Mouse (Mus musculus): Measurements from ENCODE around the gene Gm5580. TPM values are rescaled to one million over a fixed set of nuclear protein-coding genes. Genes with fewer than 3 reads are reported as not detected.
"Not testable (repeated sequence)": the region's sequence is repeated elsewhere in the genome, so short reads cannot be mapped to it uniquely, and the experiment has no call there.

The Gm5580 gene
- total RNA-seq (2014; fragmentation: Nextera tagmentation) (not detected in 2 replicates), total RNA-seq (2017) (0.52 and 0.82 TPM in 2 replicates), polyA plus RNA-seq (2012) (0.11 and 0.14 TPM in 2 replicates)

DNA sequence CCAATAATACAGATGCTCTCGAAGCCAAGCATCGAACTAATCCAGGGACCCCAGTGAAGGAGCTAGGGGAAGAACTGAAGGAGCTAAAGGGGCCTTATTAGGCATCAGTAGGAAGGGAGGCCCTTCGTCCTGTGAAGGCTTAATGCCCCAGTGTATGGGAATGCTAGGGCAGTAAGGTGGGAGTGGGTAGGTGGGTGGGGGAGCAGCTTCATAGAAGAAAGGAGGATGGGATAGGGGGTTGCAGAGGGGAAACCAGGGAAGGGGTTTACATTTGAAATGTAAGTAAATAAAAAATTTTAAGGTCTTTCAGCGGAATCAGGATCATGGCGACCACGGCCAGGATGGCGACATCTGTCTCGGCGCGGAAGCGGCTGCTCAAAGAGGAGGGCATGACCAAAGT lies at the start of gene Gm5580:
TSS of gene Gm5580 (plus strand) at position 301 of the 400 bp plus-strand sequence.
- not testable (repeated sequence) for DNase-seq (ENCODE audit: low spot score); H3K4me1 ChIP-seq (ENCODE audit: insufficient read depth, low read depth, low read length); H3K9me3 ChIP-seq (replicated peaks); H3K4me3 ChIP-seq (ENCODE audit: low read depth, low read length); ATAC-seq (ENCODE audit: extremely low read depth, insufficient number of reproducible peaks, low FRiP score, poor library complexity, severe bottlenecking); H3K27me3 ChIP-seq (ENCODE audit: insufficient read depth, low read length); H3K36me3 ChIP-seq (replicated peaks)

DNA sequence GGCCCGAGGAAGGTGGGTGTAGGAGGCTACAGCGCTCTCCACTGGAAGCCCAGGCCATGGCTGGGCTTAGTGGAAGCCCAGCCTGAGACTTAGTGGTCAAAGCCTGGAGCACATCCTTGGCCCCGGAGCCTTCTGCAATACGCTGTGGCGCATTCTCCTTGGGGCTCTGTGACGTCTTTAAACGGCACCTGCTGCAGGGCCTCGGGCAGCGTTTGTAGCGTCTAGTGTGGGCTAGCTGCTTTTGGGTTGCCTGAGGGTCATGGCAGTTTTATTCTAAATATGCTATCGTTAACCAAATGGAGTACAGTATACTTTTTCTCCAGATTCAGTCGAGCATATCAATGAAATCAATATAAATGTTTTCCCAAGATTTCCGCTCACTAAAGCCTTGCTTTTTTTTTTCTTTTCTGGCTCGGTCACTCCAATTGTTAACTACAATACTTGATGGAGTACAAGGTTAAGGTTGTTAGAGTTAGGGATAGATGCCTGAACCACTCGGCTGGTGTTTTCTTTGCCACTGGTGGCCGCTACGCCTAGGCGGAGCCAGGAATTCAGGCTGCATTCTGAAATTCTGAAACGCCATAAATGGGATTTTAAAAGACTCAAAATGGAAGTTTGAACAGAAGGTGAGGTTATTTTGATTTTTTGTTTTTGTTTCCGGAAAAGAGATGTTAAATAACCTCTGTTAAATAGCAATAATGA lies 44.5 kb upstream of the Gm5580 start, which contains the start of gene Olfr212:
TSS of gene Olfr212 (plus strand) at position 215 of the 702 bp plus-strand sequence.
- not testable (repeated sequence) for DNase-seq (ENCODE audit: low spot score); H3K27me3 ChIP-seq (ENCODE audit: insufficient read depth, low read length); H3K36me3 ChIP-seq (replicated peaks); H3K9me3 ChIP-seq (replicated peaks); H3K4me1 ChIP-seq (ENCODE audit: insufficient read depth, low read depth, low read length); ATAC-seq (ENCODE audit: extremely low read depth, insufficient number of reproducible peaks, low FRiP score, poor library complexity, severe bottlenecking); H3K4me3 ChIP-seq (ENCODE audit: low read depth, low read length)

- Histone ChIP-seq H3K36me3 (replicated peaks) (no peaks in the 10 kb centered on the region), H3K9me3 (replicated peaks) (no peaks in the 10 kb centered on the region), H3K27me3 (ENCODE audit: insufficient read depth, low read length) (no peaks in the 10 kb centered on the region), H3K4me3 (ENCODE audit: low read depth, low read length) (no peak overlapping the region), H3K4me1 (ENCODE audit: insufficient read depth, low read depth, low read length) (no peaks in the 10 kb centered on the region)
- no peak for DNase-seq (ENCODE audit: low spot score)
- TF ChIP-seq CTCF (IDR thresholded peaks at IDR 0.05; ENCODE audit: low read depth, low read length) (no peak), GATA1 (IDR thresholded peaks at IDR 0.05; ENCODE audit: borderline replicate concordance, low read length) (no peak), GATA2 (IDR thresholded peaks at IDR 0.05; ENCODE audit: borderline replicate concordance, low read depth, low read length) (no peak), POLR2AphosphoS5 (IDR thresholded peaks at IDR 0.05; ENCODE audit: insufficient replicate concordance, low read depth, low read length) (no peak), TAL1 (conservative IDR thresholded peaks at IDR 0.05; ENCODE audit: low read depth, low read length) (no peak)
- no peak for ATAC-seq (ENCODE audit: extremely low read depth, insufficient number of reproducible peaks, low FRiP score, poor library complexity, severe bottlenecking)
Measured at GRCm38 (mm10) chr6:116514832-116515231, 36.1 kb upstream of the Gm5580 start.

GRCm38 (mm10) chr6:116538156-116538555 lies 12.8 kb upstream of the Gm5580 start, which contains the start of gene Olfr213:
TSS of gene Olfr213 (plus strand) at chr6:116538456.
- no peaks in the 10 kb centered on the region for H3K36me3 ChIP-seq (replicated peaks)
- H3K9me3 ChIP-seq (replicated peaks) = no peaks in the 10 kb centered on the region; the same call in 1 of the 2 replicates
- ATAC-seq (ENCODE audit: extremely low read depth, insufficient number of reproducible peaks, low FRiP score, poor library complexity, severe bottlenecking) (no peak), DNase-seq (ENCODE audit: low spot score) (no peak)
- H3K27me3 ChIP-seq (ENCODE audit: insufficient read depth, low read length) = no peaks in the 10 kb centered on the region
- no peak within 1 kb of the TSS for H3K4me3 ChIP-seq (ENCODE audit: low read depth, low read length)
- no peak for TF ChIP-seq GATA2 (IDR thresholded peaks at IDR 0.05; ENCODE audit: borderline replicate concordance, low read depth, low read length)
- no peak for TF ChIP-seq TAL1 (conservative IDR thresholded peaks at IDR 0.05; ENCODE audit: low read depth, low read length)
- TF ChIP-seq GATA1 (IDR thresholded peaks at IDR 0.05; ENCODE audit: borderline replicate concordance, low read length) = no peak
- no peaks in the 10 kb centered on the region for H3K4me1 ChIP-seq (ENCODE audit: insufficient read depth, low read depth, low read length)

GRCm38 (mm10) chr6:116542500-116542899 lies 8.4 kb upstream of the Gm5580 start:
- no peaks in the 10 kb centered on the region for H3K36me3 ChIP-seq (replicated peaks)
- no peak for ATAC-seq (ENCODE audit: extremely low read depth, insufficient number of reproducible peaks, low FRiP score, poor library complexity, severe bottlenecking)
- DNase-seq (ENCODE audit: low spot score) = no peak
- TF ChIP-seq CTCF (IDR thresholded peaks at IDR 0.05; ENCODE audit: low read depth, low read length) = no peak
- H3K4me1 ChIP-seq (ENCODE audit: insufficient read depth, low read depth, low read length) = no peaks in the 10 kb centered on the region
- no peaks in the 10 kb centered on the region for H3K9me3 ChIP-seq (replicated peaks)
- H3K27me3 ChIP-seq (ENCODE audit: insufficient read depth, low read length) = no peaks in the 10 kb centered on the region
- no peak overlapping the region for H3K4me3 ChIP-seq (ENCODE audit: low read depth, low read length)

- no peaks in the 10 kb centered on the region for H3K4me1 ChIP-seq (ENCODE audit: insufficient read depth, low read depth, low read length)
- H3K9me3 ChIP-seq (replicated peaks) = no peaks in the 10 kb centered on the region
- ATAC-seq (ENCODE audit: extremely low read depth, insufficient number of reproducible peaks, low FRiP score, poor library complexity, severe bottlenecking) (no peak), DNase-seq (ENCODE audit: low spot score) (no peak)
- H3K27me3 ChIP-seq (ENCODE audit: insufficient read depth, low read length) = no peaks in the 10 kb centered on the region; the same call in 1 of the 2 replicates
- H3K36me3 ChIP-seq (replicated peaks) = no peaks in the 10 kb centered on the region
- no peak for TF ChIP-seq GATA2 (IDR thresholded peaks at IDR 0.05; ENCODE audit: borderline replicate concordance, low read depth, low read length)
- TF ChIP-seq POLR2AphosphoS5 (IDR thresholded peaks at IDR 0.05; ENCODE audit: insufficient replicate concordance, low read depth, low read length) = no peak
- TF ChIP-seq TAL1 (conservative IDR thresholded peaks at IDR 0.05; ENCODE audit: low read depth, low read length) = no peak
- TF ChIP-seq CTCF (IDR thresholded peaks at IDR 0.05; ENCODE audit: low read depth, low read length) = no peak
- TF ChIP-seq GATA1 (IDR thresholded peaks at IDR 0.05; ENCODE audit: borderline replicate concordance, low read length) = no peak
- no peak within 1 kb of the TSS for H3K4me3 ChIP-seq (ENCODE audit: low read depth, low read length)
Measured at GRCm38 (mm10) chr6:116553935-116554334, 3.0 kb downstream of the Gm5580 start, which contains the start of gene Olfr214. TSS of gene Olfr214 (plus strand) at chr6:116554235.

DNA sequence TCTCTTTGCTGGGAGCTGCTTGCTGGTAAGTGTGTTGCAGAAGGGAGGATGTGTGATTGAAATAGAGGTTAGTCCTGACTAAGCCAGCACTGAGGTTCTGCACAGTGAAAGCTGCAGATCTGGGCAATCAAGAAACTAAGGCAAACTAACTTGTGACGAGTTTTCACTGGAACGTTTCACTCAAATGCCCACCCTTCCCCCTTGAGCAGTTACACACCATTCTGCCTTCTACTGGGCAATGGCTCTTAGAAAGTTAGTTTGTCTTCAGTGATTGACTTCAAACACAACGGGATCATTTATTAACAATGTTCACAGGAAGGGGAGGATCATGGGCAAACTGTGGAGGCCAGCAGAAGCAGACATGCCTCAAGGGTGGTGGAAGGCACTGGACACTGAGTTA lies 4.0 kb downstream of the Gm5580 start:
- TF ChIP-seq POLR2AphosphoS5 (IDR thresholded peaks at IDR 0.05; ENCODE audit: insufficient replicate concordance, low read depth, low read length) (no peak), TAL1 (conservative IDR thresholded peaks at IDR 0.05; ENCODE audit: low read depth, low read length) (no peak), GATA2 (IDR thresholded peaks at IDR 0.05; ENCODE audit: borderline replicate concordance, low read depth, low read length) (no peak), GATA1 (IDR thresholded peaks at IDR 0.05; ENCODE audit: borderline replicate concordance, low read length) (no peak), CTCF (IDR thresholded peaks at IDR 0.05; ENCODE audit: low read depth, low read length) (no peak)
- ATAC-seq (ENCODE audit: extremely low read depth, insufficient number of reproducible peaks, low FRiP score, poor library complexity, severe bottlenecking) = no peak
- Histone ChIP-seq H3K36me3 (replicated peaks) (no peaks in the 10 kb centered on the region), H3K27me3 (ENCODE audit: insufficient read depth, low read length) (no peaks in the 10 kb centered on the region; the same call in 1 of the 2 replicates), H3K4me3 (ENCODE audit: low read depth, low read length) (no peak overlapping the region), H3K4me1 (ENCODE audit: insufficient read depth, low read depth, low read length) (no peaks in the 10 kb centered on the region), H3K9me3 (replicated peaks) (no peaks in the 10 kb centered on the region)
- DNase-seq (ENCODE audit: low spot score) = no peak

All from G1E (cell line).